In the genomic region with DNA sequence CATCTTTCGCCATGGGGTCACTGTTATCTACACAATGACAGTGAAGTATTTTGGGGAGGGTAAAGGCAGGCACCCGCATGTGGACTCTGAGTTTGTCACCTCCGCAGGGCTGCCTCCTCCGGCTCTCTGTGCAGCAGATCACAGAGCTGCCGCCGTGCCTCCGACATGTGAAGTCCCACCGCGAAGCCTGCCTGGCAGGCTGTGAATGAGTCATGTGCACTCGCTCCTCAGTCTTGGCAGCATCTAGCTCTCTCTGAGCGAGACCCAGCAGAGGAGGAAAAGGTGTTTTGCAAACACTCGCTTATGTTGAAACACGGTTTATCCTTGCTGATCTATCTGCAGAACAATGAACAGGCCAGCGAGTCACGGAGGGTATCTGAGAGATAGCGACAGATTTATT, we compare ENCODE assay signal across 8 mouse cellular contexts. TPM values are rescaled to one million over a fixed set of nuclear protein-coding genes. Genes with fewer than 3 reads are reported as not detected.
DNase-seq lines count a peak whose midpoint lies in the region; ATAC-seq and TF ChIP-seq lines count a peak whose summit lies in the region.

No protein-coding gene starts in this region.

- no peaks in the 10 kb centered on the region for H3K9me3 ChIP-seq in kidney, embryonic 15.5 days (replicated peaks)
- H3K9me3 ChIP-seq in liver, embryonic 11.5 days (ENCODE audit: control insufficient read depth, low read length), result no peaks in the 10 kb centered on the region

- H3K36me3 ChIP-seq in kidney, embryonic 15.5 days, result no peaks in the 10 kb centered on the region
- H3K36me3 ChIP-seq in liver, embryonic 11.5 days (ENCODE audit: control insufficient read depth, insufficient read depth, low read length), result no peaks in the 10 kb centered on the region
- no peaks in the 10 kb centered on the region for H3K36me3 ChIP-seq in thymus, adult 2 months (ENCODE audit: control insufficient read depth, insufficient read depth, low read length)

- TF ChIP-seq CTCF in thymus, adult 2 months (IDR thresholded peaks at IDR 0.05; ENCODE audit: borderline replicate concordance, control insufficient read depth, extremely low read depth, insufficient read depth, low read length, poor library complexity), result no peak

- no peak overlapping the region for H3K4me2 ChIP-seq in kidney, embryonic 15.5 days
- H3K4me2 ChIP-seq in liver, embryonic 11.5 days, result no peak overlapping the region

- H3K27ac ChIP-seq in kidney, embryonic 15.5 days, result no peak overlapping the region
- no peak overlapping the region for H3K27ac ChIP-seq in liver, embryonic 11.5 days (ENCODE audit: low read depth, low read length)
- no peak overlapping the region for H3K27ac ChIP-seq in thymus, adult 2 months (ENCODE audit: control insufficient read depth, insufficient read depth, low read length)

- H3K4me1 ChIP-seq in kidney, embryonic 15.5 days, result no peaks in the 10 kb centered on the region
- no peaks in the 10 kb centered on the region for H3K4me1 ChIP-seq in liver, embryonic 11.5 days (replicated peaks; ENCODE audit: control insufficient read depth, insufficient read depth, low read length)
- no peaks in the 10 kb centered on the region for H3K4me1 ChIP-seq in thymus, adult 2 months (replicated peaks; ENCODE audit: control insufficient read depth, insufficient read depth, low read length)

- no peak overlapping the region for H3K9ac ChIP-seq in kidney, embryonic 15.5 days
- H3K9ac ChIP-seq in liver, embryonic 11.5 days (ENCODE audit: low read depth, low read length), result no peak overlapping the region

- no peak for TF ChIP-seq POLR2A in thymus, adult 2 months (IDR thresholded peaks at IDR 0.05; ENCODE audit: control insufficient read depth, extremely low read depth, insufficient read depth, low read length, poor library complexity)

- no peak for ATAC-seq in kidney, embryonic 15.5 days (replicated peaks; ENCODE audit: low FRiP score)
- ATAC-seq in liver, embryonic 11.5 days (replicated peaks; ENCODE audit: low FRiP score), result no peak

- intact Hi-C loops in left cerebral cortex, postnatal 25 days (cut with DNase I), result no loop called here

- DNase-seq in kidney, postnatal 14 days, result peak; percentile 4
- DNase-seq in brain, adult 2 months (ENCODE audit: low read depth, low spot score), result peak; percentile 94
- peak; percentile 3 to 12 for DNase-seq in heart, adult 9 months (ENCODE audit: low spot score in 2 of 2)
- peak; percentile 70 to 92 for DNase-seq in left cerebral cortex, postnatal 25 days (ENCODE audit: low spot score in 2 of 2)
- DNase-seq in right cerebral cortex, postnatal 14 days, result peak; percentile 51
- no peak for DNase-seq in liver, embryonic 11.5 days (ENCODE audit: low spot score)
- no peak for DNase-seq in thymus, adult 2 months

- 64% methylated on average over 16 of the region's 16 CpGs for WGBS in kidney, embryonic 15.5 days
- WGBS in liver, embryonic 11.5 days, result 72% methylated on average over 16 of the region's 16 CpGs
- 88% methylated on average over 16 of the region's 16 CpGs for WGBS in thymus, adult 2 months

- 0 out of 2 replicates have a peak, but pooled peaks cover 3% of the 10 kb centered on the region for H3K27me3 ChIP-seq in kidney, embryonic 15.5 days
- H3K27me3 ChIP-seq in liver, embryonic 11.5 days (replicated peaks; ENCODE audit: control insufficient read depth, insufficient read depth, low read length), result no peaks in the 10 kb centered on the region
- no peaks in the 10 kb centered on the region for H3K27me3 ChIP-seq in thymus, adult 2 months (ENCODE audit: control insufficient read depth, insufficient read depth, low read length)

- no peak overlapping the region for H3K4me3 ChIP-seq in kidney, embryonic 15.5 days (replicated peaks)
- no peak overlapping the region for H3K4me3 ChIP-seq in liver, embryonic 11.5 days (ENCODE audit: low read depth, low read length)
- no peak overlapping the region for H3K4me3 ChIP-seq in thymus, adult 2 months (ENCODE audit: control insufficient read depth, insufficient read depth, low read length)

RNA-seq across cellular contexts. Expression of gene Maml3, which starts 35.3 kb away (rescaled TPM):
- 6.2 and 7.8 TPM in 2 replicates for polyA plus RNA-seq in kidney, embryonic 15.5 days (2015; fragmentation: Nextera tagmentation; extraction: Ambion mirVana)
- 10 to 100 TPM in 1 of 2 experiments, 1 to 10 TPM in 1; 9.9 to 10.1 TPM for total RNA-seq in left cerebral cortex, postnatal 25 days (2021)
- 2.9 and 3.1 TPM in 2 replicates for polyA plus RNA-seq in liver, embryonic 11.5 days (2014; fragmentation: Nextera tagmentation; extraction: Ambion mirVana)
- polyA plus RNA-seq in thymus, adult 2 months (2012; rRNA removed), result 3.5 and 4.0 TPM in 2 replicates

Comparison
In these comparisons a context has a peak if more than half of its experiments do, and no peak if none do; other contexts are left out.
1. DNase-seq: peak in kidney, postnatal 14 days (single experiment), brain, adult 2 months (single experiment), heart, adult 9 months (2 of 2), left cerebral cortex, postnatal 25 days (2 of 2) and right cerebral cortex, postnatal 14 days (single experiment); none in liver, embryonic 11.5 days (single experiment) and thymus, adult 2 months (single experiment).